In the genomic region with DNA sequence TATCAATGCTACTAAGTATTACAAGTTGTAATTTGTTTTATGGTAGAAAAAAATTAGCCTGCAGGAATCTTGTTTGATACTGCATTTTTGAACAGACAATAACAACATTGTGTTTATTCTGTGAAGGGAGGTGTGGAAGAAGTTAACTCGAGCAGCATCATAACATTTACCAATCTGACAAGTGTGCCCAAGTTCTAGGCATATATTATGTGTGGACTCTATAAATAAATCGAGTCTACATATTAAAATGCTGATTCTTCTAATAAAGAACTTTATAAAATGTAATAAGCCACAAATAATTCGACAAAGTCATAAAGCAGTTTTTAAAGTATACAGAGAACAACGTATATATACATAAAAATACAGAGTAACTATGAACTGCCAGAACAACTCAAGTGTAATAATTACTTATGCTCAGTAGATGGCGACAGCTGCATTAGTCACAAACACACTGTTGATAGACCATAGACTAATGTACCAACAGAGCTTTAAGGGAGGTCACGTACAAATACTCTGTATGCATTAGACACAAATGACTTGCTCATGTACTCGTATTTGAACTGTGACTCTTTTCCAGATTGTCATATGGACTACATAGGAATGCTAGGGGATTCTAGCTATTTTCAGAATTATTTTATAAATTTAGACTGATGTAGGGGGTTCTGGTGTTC, we compare ENCODE assay signal across 8 mouse cellular contexts.
DNase-seq lines count a peak whose midpoint lies in the region; ATAC-seq and TF ChIP-seq lines count a peak whose summit lies in the region.

No protein-coding gene starts in this region.

- H3K4me2 ChIP-seq in forebrain, embryonic 13.5 days: no peak overlapping the region
- H3K4me2 ChIP-seq in kidney, postnatal 0 days (ENCODE audit: low read length): no peak overlapping the region
- H3K4me2 ChIP-seq in midbrain, embryonic 12.5 days (replicated peaks): no peak overlapping the region

- peak; percentile 93 for TF ChIP-seq CTCF in kidney, postnatal 0 days (IDR thresholded peaks at IDR 0.05; ENCODE audit: low read depth)

- no peak overlapping the region for H3K9ac ChIP-seq in forebrain, embryonic 13.5 days
- H3K9ac ChIP-seq in kidney, postnatal 0 days (ENCODE audit: low read depth, low read length): no peak overlapping the region
- H3K9ac ChIP-seq in midbrain, embryonic 12.5 days (replicated peaks): no peak overlapping the region

- H3K4me1 ChIP-seq in forebrain, embryonic 13.5 days: no peaks in the 10 kb centered on the region
- H3K4me1 ChIP-seq in kidney, postnatal 0 days (replicated peaks; ENCODE audit: insufficient read depth, low read length): no peaks in the 10 kb centered on the region
- H3K4me1 ChIP-seq in midbrain, embryonic 12.5 days: no peaks in the 10 kb centered on the region

- WGBS in forebrain, embryonic 13.5 days: 24% methylated on average over 7 of the region's 7 CpGs
- 22% methylated on average over 7 of the region's 7 CpGs for WGBS in kidney, postnatal 0 days
- WGBS in midbrain, embryonic 12.5 days: 35% methylated on average over 7 of the region's 7 CpGs

- no peaks in the 10 kb centered on the region for H3K27me3 ChIP-seq in forebrain, embryonic 13.5 days
- H3K27me3 ChIP-seq in kidney, postnatal 0 days (ENCODE audit: insufficient read depth, low read length): no peaks in the 10 kb centered on the region
- H3K27me3 ChIP-seq in midbrain, embryonic 12.5 days: no peaks in the 10 kb centered on the region

- no peaks in the 10 kb centered on the region for H3K36me3 ChIP-seq in forebrain, embryonic 13.5 days (ENCODE audit: poor library complexity, severe bottlenecking)
- 0 out of 2 replicates have a peak, but pooled peaks cover 5% of the 10 kb centered on the region for H3K36me3 ChIP-seq in kidney, postnatal 0 days (ENCODE audit: insufficient read depth, low read length)
- no peaks in the 10 kb centered on the region for H3K36me3 ChIP-seq in midbrain, embryonic 12.5 days

- no peak overlapping the region for H3K4me3 ChIP-seq in forebrain, embryonic 13.5 days
- no peak overlapping the region for H3K4me3 ChIP-seq in kidney, postnatal 0 days (replicated peaks; ENCODE audit: low read depth, low read length)
- H3K4me3 ChIP-seq in midbrain, embryonic 12.5 days: no peak overlapping the region

- no peak overlapping the region for H3K27ac ChIP-seq in forebrain, embryonic 13.5 days
- H3K27ac ChIP-seq in kidney, postnatal 0 days: no peak overlapping the region
- H3K27ac ChIP-seq in midbrain, embryonic 12.5 days (replicated peaks): no peak overlapping the region

- no peak for DNase-seq in cerebellum, adult 11 months
- peak; percentile 5 for DNase-seq in ovary, postnatal 14 days (ENCODE audit: low spot score)
- DNase-seq in ovary, postnatal 36 days (ENCODE audit: low spot score): no peak
- peak; percentile 93 for DNase-seq in kidney, postnatal 0 days (ENCODE audit: low spot score)
- no peak for DNase-seq in urinary bladder, postnatal 14 days (ENCODE audit: low spot score)

- no peaks in the 10 kb centered on the region for H3K9me3 ChIP-seq in forebrain, embryonic 13.5 days (replicated peaks)
- no peaks in the 10 kb centered on the region for H3K9me3 ChIP-seq in kidney, postnatal 0 days (replicated peaks; ENCODE audit: low read length)
- H3K9me3 ChIP-seq in midbrain, embryonic 12.5 days: no peaks in the 10 kb centered on the region

- ATAC-seq in cerebellum, adult (ENCODE audit: insufficient number of reproducible peaks, low FRiP score, low TSS enrichment): peak; percentile 52; the same call in 1 of the 2 replicates
- peak; percentile 93 for ATAC-seq in forebrain, embryonic 13.5 days
- ATAC-seq in kidney, postnatal 0 days (replicated peaks; ENCODE audit: low FRiP score, low read depth): peak; percentile 63; the same call in 1 of the 2 replicates
- peak; percentile 82; the same call in 1 of the 2 replicates for ATAC-seq in midbrain, embryonic 12.5 days (ENCODE audit: low FRiP score, low read depth)

Comparison
In these comparisons a context has a peak if more than half of its experiments do, and no peak if none do; other contexts are left out.
1. DNase-seq: peak in ovary, postnatal 14 days (single experiment) and kidney, postnatal 0 days (single experiment); none in cerebellum, adult 11 months (single experiment), ovary, postnatal 36 days (single experiment) and urinary bladder, postnatal 14 days (single experiment).
2. Peak in every context shown above with its lines, with median percentiles within 50 percentile points of each other: ATAC-seq.